Mouse (Mus musculus) megakaryocyte-erythroid progenitor cell, adult 5-6 weeks (primary cell): ENCODE measurements around the gene Rock2. TPM values are rescaled to one million over a fixed set of nuclear protein-coding genes. Genes with fewer than 3 reads are reported as not detected.

Experiments
- ATAC-seq: replicated peaks from 2 replicates; pipeline ENCODE4 v1.8.0; 2016; ENCODE audit warnings: mild to moderate bottlenecking, inconsistent platforms; ENCODE audit not compliant: severe bottlenecking, poor library complexity, low FRiP score, low TSS enrichment
- total RNA-seq, 2 experiments: library from RNA; stranded (forward) in 1 of 2; stranded (reverse) in 1 of 2; fragments of 200-1000, 215-1000 nt in 1 of 2; fragments of >200 nt in 1 of 2; fragmentation: Nextera tagmentation in 1 of 2; gene quantifications; 2 replicates each; pipeline ENCODE4 v1.2.3; 2014 to 2017

The Rock2 gene
- total RNA-seq (2014; fragmentation: Nextera tagmentation) (34.9 and 39.7 TPM in 2 replicates), total RNA-seq (2017) (57.2 and 74.8 TPM in 2 replicates)

DNA sequence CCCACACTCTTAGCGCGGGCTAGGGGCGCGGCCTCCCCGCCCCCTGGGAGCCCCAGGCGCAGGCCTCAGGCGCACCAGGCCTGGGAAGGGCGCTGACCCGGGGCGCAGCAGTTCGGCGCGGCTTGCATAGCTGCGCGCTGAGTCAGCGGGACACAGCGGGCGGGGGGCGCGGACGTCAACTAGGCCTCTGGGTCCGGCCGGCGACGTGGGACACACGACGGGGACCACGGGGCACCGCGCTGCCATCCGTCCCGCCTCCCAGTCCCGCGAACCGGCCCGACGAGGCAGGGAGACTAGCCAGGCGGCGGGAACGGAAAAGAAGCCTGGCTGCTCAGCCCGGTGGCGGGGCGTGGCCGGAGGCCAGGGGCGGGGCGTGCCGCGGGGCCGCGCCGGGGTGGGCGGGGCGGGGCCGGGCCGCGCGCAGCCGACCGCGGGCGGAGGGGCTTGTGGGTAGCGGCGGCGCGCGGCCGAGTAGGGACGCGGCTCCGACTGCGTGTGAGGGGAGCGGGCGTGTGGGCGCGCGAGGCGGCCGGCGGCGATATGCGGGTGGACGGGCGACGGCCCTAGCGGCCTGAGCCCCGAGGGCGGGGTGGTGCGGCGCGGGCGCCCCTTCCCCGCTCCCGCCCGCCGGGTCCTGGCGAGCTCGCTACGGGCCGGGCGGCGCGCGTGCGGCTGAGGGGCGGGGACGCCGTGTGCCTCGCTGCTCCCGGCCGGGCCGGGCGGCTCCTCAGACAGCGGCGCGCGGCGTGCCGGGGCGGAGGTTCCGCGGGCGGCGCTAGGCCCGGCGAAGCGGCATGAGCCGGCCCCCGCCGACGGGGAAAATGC lies at the start of gene Rock2:
Gene Rock2, plus strand, starts transcription at position 500 of the 825 bp plus-strand sequence.
- ATAC-seq: peak; percentile 76

DNA sequence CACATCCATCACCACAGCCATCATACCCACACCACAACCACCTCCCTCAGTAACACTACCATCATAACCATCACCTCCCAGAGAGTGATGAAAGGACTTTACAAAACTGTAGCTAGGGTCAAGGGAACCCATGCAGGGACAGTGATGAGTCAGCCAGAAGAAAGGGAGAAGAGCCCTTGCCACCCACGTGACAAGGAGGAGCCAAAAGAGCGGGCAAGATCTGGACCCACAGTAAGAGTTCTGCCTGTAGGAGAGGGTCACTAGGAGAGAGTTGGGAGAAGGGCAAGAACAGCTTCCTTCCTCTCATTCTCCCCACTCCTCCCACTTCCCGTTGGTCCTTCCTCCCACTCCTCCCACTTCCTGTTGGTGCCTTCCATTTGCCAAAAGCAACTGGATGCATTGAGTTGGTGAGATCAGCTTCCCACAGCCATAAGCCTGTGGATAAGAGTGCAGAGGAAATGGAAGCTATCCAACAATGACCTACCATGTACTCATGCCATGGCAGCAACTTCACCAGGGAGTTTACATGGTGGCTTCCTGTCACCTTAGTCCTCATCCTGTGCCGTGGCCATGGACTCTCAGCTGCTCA lies 47.4 kb upstream of the Rock2 start:
- no peak for ATAC-seq

GRCm38 (mm10) chr12:16848501-16848900 lies 46.2 kb upstream of the Rock2 start:
- no peak for ATAC-seq

GRCm38 (mm10) chr12:16849821-16850220 lies 44.9 kb upstream of the Rock2 start:
- ATAC-seq: no peak

DNA sequence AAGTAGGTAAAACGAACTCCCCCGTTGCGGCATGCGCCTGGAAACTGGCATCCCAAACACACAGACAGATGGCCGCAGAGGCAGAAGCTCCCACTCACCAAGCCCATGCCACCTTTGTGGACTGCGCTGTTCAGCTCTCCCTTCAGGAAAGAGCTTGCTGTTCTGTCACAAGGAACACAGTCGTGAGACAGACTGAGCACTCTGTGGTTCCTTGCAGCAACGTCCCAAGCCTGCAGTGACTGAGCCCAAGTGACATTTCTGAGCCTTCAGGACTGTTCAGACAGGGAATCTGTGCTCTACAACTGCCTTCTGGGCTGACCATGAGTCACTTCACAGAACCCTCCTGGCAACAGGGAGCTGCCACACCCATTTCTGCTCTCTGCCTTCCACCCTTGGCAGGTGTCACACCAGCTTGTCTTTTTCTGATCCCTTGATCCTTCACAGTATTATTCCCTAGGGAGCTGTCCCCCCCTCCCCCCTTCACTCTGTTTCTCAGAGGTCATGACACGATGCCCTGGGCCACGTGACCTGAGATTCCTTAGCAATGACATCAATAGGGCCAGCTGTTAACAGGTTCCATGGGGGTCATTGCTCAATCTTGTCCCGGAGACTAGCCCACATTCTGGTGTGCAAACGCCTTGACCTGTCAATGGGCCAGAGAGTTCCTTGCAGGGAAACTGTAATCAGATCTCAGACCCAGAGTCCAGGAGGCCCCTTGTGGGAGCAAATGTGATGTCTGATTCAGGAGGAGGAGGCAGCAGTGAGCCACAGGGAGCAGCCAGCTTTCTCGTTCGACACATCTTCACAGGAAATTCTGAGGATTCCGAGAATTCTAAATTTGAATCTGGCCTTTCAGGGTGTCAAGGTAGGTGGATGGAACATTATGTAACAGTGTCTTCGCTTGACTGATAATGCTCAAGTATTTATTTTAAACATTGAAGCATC lies 44.0 kb upstream of the Rock2 start:
- 0 out of 2 replicates have a peak, but pooled peaks have one; percentile 30 for ATAC-seq

DNA sequence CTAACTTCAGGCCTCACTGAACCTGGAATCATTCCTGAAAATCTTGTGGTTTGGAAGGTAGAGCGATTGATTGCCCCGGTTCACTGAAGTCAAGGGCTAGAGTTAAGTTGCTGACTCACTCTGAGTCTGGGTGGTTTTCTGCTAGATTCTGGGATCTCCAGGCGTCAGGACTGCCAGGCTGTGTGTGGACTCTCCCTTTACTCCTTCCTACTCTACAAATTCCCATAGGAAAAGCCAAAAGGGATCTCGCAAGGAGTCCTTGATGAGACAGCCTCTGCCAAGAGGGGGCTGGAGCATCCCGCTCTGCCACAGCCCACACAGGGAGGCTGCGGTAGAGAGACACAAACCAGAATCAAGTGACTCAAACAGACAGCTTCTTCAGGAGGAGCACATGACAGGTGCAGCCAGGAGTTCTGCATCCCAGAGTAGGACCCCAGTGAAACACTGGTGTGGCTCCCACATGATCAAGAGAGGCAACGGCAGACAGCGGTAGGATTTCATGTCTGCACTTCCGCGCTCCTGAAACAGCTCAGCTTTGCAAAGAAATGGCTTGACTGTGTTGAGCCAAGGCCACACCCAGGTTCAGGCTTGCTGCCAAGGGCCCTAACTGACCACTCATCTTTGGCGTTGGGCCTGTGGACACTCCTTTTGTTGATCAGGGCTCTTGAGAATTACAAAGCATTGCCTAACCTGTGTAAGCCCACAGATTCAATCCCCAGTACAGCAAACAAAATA lies 41.1 kb upstream of the Rock2 start:
- no peak for ATAC-seq

- no peak for ATAC-seq
Observed at GRCm38 (mm10) chr12:16855632-16856305, 38.9 kb upstream of the Rock2 start.

DNA sequence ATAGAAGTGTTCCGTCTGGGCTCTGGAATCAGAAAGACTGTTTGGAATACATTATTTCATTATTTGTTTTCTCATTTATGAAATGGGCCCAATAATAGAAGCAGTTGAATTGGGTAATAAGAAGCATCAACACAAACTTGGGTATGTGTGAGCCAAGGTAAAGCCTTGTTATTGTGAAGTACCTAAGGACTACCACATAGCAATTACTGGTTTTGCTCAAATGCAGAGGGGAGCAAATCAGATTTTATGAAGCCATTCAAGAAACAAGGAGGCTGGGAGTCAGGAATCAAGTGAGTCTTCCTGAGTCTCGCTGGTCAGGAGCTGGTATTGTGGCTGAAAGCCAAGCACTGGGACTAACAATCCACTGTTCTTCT lies 38.4 kb upstream of the Rock2 start:
- ATAC-seq: no peak

GRCm38 (mm10) chr12:16858081-16858480 lies 36.6 kb upstream of the Rock2 start:
- no peak for ATAC-seq

DNA sequence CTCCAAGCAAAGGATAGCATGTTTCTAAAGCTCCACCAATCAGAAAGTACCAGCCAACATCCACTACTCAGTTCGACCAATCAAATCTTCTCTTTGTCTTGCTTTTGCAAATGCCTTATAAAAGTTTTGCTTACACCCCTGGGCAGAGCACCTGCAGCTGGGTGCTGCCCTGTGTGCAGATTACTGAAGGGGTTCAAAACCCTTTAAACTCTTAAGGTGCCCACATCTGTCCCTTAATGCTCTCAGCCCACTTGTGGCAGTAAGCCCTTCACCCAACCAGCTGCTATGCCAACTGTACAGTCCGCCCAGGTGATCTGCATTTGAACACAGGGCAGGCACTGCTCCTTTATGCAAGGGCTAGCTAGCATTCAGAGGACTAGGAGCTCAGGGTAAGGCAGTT lies 34.9 kb upstream of the Rock2 start:
- no peak for ATAC-seq

GRCm38 (mm10) chr12:16860533-16860932 lies 34.2 kb upstream of the Rock2 start:
- ATAC-seq: no peak

DNA sequence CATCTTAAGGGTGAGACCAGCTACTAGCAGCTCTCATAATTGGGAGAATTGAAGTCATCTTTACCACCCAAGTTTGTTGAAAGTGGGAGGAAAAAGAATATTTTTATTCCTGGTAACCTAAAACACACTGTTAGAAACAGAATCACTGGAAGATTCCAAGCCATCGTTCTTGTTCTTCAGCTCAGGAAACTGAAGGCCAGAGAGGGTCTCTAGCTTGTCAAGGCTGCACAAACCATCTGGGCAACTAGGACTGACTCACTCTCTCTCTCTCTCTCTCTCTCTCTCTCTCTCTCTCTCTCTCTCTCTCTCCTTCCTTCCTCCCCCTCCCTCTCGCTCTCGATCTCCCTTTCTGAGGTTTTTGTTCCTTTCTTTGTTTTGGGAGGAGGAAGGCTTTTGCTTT lies 33.7 kb upstream of the Rock2 start:
- ATAC-seq: no peak

DNA sequence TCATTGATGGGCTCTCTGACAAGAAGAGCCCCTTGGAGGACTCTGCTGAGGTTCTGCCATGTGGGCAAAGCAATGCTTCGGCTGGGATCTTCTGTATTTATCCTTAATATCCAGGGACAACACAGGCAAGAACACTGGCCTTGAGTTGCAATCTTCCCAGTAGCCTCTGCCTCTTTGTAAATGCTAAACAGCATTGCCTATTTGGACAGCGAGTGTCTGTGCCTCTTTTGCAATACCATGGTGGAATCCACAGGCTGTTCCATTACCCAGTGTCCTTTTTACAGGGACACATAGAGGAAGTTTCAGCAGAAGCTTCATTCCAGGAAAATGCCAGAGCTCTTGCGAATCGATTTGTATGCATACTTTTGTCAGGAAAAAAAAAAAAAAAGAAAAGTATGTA lies 30.2 kb upstream of the Rock2 start:
- ATAC-seq: no peak

- ATAC-seq: no peak
Observed at GRCm38 (mm10) chr12:16865871-16866270, 28.8 kb upstream of the Rock2 start.

DNA sequence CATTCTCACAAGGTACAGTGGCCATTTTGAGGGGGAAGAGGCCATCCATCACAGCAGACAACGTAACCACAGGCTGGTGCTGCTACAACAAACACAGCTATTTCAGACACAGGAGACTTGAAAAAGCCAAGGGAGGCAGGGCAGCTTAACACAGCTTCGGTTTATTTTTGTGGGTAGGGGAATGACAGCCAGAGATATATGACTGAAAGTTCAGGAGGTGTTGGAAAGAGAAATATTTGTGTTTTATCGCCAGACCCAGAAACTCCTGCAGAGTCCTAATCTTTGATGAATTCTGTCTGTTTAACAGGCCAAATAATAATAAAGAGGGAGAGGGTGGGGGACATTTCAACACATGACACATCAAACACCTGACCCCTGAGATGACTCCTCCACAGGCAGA lies 28.2 kb upstream of the Rock2 start:
- ATAC-seq: peak; percentile 65

DNA sequence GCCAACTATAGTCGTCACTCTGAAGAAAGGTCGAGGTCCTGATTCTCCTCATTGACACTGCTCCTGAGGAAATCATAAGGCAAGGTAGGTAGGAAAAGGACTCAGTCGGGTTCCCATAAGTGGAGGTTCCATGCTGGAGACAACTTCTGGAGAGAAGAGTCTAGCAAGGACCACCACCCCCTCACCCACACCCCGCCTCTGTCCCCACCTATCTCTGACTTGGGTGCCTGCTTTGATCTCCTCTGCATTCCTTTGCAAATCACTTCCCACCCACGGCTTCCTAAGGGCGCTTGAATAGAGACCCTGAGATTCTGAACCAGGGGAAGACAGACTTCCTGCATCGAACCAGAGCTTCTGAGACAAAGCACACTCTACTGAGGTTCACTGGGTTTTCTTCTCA lies 27.4 kb upstream of the Rock2 start:
- no peak for ATAC-seq

- no peak for ATAC-seq
Observed at GRCm38 (mm10) chr12:16868618-16869017, 26.1 kb upstream of the Rock2 start.

DNA sequence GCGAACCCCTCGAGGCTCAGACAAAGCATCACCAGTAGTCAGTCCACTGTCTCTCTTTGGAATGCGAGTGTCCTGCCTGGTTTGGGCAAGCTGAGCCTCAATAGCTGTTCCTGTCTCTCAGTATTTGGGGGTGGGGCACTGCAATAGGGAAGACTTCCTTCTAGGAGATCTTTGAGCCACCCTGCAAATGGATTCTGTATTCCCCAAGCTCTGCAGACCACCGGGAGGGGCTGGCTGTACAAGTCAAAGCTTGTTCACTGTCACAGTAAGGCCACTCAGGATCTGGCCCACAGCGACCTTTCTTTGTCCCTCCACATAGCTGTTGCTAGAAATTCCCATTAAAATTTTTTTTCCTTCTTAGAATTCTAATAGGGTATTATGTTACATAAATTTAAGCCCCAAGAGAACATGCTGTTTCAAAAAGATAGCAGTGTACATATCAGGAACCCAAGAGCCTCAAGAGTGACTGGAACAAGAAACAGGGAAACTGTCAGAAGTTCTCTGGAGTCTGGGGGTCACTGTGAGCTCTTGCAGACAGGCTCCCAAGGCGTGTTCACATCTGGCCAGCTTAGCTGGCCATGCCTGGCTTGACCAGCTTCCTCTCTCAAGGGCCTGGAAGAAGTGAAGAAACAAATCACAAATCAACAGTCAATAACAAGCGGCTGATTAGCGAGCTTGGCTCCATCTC lies 25.5 kb upstream of the Rock2 start:
- no peak for ATAC-seq
